Mouse (Mus musculus): Measurements from ENCODE around the gene Shisa5. TPM values are rescaled to one million over a fixed set of nuclear protein-coding genes. Genes with fewer than 3 reads are reported as not detected.

Gene Shisa5
- polyA plus RNA-seq, 1 experiment: 83.1 TPM

- DNase-seq (ENCODE audit: low read depth): peak; percentile 21
- TF ChIP-seq CTCF (IDR thresholded peaks at IDR 0.05; ENCODE audit: borderline replicate concordance, extremely low read depth, insufficient read depth, insufficient read length) (peak; percentile 73; the same call in 1 of the 2 replicates), POLR2A (IDR thresholded peaks at IDR 0.05; ENCODE audit: borderline replicate concordance, extremely low read depth, insufficient read depth, insufficient read length, poor library complexity, severe bottlenecking) (no peak)
Measured at GRCm38 (mm10) chr9:109003201-109003600, 35.2 kb upstream of the Shisa5 start.

GRCm38 (mm10) chr9:109007025-109007780, 31.2 kb upstream of the Shisa5 start:
- DNase-seq (ENCODE audit: low read depth): no peak
- TF ChIP-seq CTCF (IDR thresholded peaks at IDR 0.05; ENCODE audit: borderline replicate concordance, extremely low read depth, insufficient read depth, insufficient read length): no peak
- TF ChIP-seq POLR2A (IDR thresholded peaks at IDR 0.05; ENCODE audit: borderline replicate concordance, extremely low read depth, insufficient read depth, insufficient read length, poor library complexity, severe bottlenecking): no peak

GRCm38 (mm10) chr9:109008081-109008480, 30.3 kb upstream of the Shisa5 start:
- DNase-seq (ENCODE audit: low read depth): no peak
- TF ChIP-seq CTCF (IDR thresholded peaks at IDR 0.05; ENCODE audit: borderline replicate concordance, extremely low read depth, insufficient read depth, insufficient read length): no peak
- no peak for TF ChIP-seq POLR2A (IDR thresholded peaks at IDR 0.05; ENCODE audit: borderline replicate concordance, extremely low read depth, insufficient read depth, insufficient read length, poor library complexity, severe bottlenecking)

GRCm38 (mm10) chr9:109008994-109009635, 29.2 kb upstream of the Shisa5 start:
- DNase-seq (ENCODE audit: low read depth): no peak
- no peak for TF ChIP-seq POLR2A (IDR thresholded peaks at IDR 0.05; ENCODE audit: borderline replicate concordance, extremely low read depth, insufficient read depth, insufficient read length, poor library complexity, severe bottlenecking)
- TF ChIP-seq CTCF (IDR thresholded peaks at IDR 0.05; ENCODE audit: borderline replicate concordance, extremely low read depth, insufficient read depth, insufficient read length): no peak

- no peak for TF ChIP-seq CTCF (IDR thresholded peaks at IDR 0.05; ENCODE audit: borderline replicate concordance, extremely low read depth, insufficient read depth, insufficient read length)
- TF ChIP-seq POLR2A (IDR thresholded peaks at IDR 0.05; ENCODE audit: borderline replicate concordance, extremely low read depth, insufficient read depth, insufficient read length, poor library complexity, severe bottlenecking): no peak
- no peak for DNase-seq (ENCODE audit: low read depth)
Measured at GRCm38 (mm10) chr9:109009636-109010315, 28.6 kb upstream of the Shisa5 start.

GRCm38 (mm10) chr9:109010316-109010690, 28.1 kb upstream of the Shisa5 start:
- DNase-seq (ENCODE audit: low read depth): no peak
- TF ChIP-seq POLR2A (IDR thresholded peaks at IDR 0.05; ENCODE audit: borderline replicate concordance, extremely low read depth, insufficient read depth, insufficient read length, poor library complexity, severe bottlenecking) (no peak), CTCF (IDR thresholded peaks at IDR 0.05; ENCODE audit: borderline replicate concordance, extremely low read depth, insufficient read depth, insufficient read length) (no peak)

- no peak for DNase-seq (ENCODE audit: low read depth)
- TF ChIP-seq CTCF (IDR thresholded peaks at IDR 0.05; ENCODE audit: borderline replicate concordance, extremely low read depth, insufficient read depth, insufficient read length) (no peak), POLR2A (IDR thresholded peaks at IDR 0.05; ENCODE audit: borderline replicate concordance, extremely low read depth, insufficient read depth, insufficient read length, poor library complexity, severe bottlenecking) (no peak)
Measured at GRCm38 (mm10) chr9:109015397-109015796, 23.0 kb upstream of the Shisa5 start.

- TF ChIP-seq CTCF (IDR thresholded peaks at IDR 0.05; ENCODE audit: borderline replicate concordance, extremely low read depth, insufficient read depth, insufficient read length) (no peak), POLR2A (IDR thresholded peaks at IDR 0.05; ENCODE audit: borderline replicate concordance, extremely low read depth, insufficient read depth, insufficient read length, poor library complexity, severe bottlenecking) (no peak)
- no peak for DNase-seq (ENCODE audit: low read depth)
Measured at GRCm38 (mm10) chr9:109016973-109017604, 21.3 kb upstream of the Shisa5 start.

GRCm38 (mm10) chr9:109021428-109021827, 16.9 kb upstream of the Shisa5 start:
- no peak for TF ChIP-seq CTCF (IDR thresholded peaks at IDR 0.05; ENCODE audit: borderline replicate concordance, extremely low read depth, insufficient read depth, insufficient read length)
- no peak for TF ChIP-seq POLR2A (IDR thresholded peaks at IDR 0.05; ENCODE audit: borderline replicate concordance, extremely low read depth, insufficient read depth, insufficient read length, poor library complexity, severe bottlenecking)
- no peak for DNase-seq (ENCODE audit: low read depth)

GRCm38 (mm10) chr9:109022866-109023685, 15.3 kb upstream of the Shisa5 start:
- TF ChIP-seq CTCF (IDR thresholded peaks at IDR 0.05; ENCODE audit: borderline replicate concordance, extremely low read depth, insufficient read depth, insufficient read length) (no peak), POLR2A (IDR thresholded peaks at IDR 0.05; ENCODE audit: borderline replicate concordance, extremely low read depth, insufficient read depth, insufficient read length, poor library complexity, severe bottlenecking) (no peak)
- DNase-seq (ENCODE audit: low read depth): no peak

All from brain, embryonic 14.5 days (tissue).